In genomic region chr4:154056046-154056445, GRCm38 (mm10) we compare ENCODE assay signal across 26 mouse cellular contexts. TPM values are rescaled to one million over a fixed set of nuclear protein-coding genes. Genes with fewer than 3 reads are reported as not detected.
DNase-seq lines count a peak whose midpoint lies in the region; ATAC-seq lines count a peak whose summit lies in the region.
"Had no signal": no experiment of that assay in that cellular context is flagged by ENCODE, and none has a peak within 500 bp of the region (broad histone marks: within the 10 kb centered on the region; RNA-seq: fewer than 3 reads in every experiment).

No protein-coding gene starts in this region.

- 52% methylated on average over 2 of the region's 2 CpGs for WGBS in embryonic facial prominence, embryonic 11.5 days
- WGBS in embryonic facial prominence, embryonic 10.5 days, result 77% methylated on average over 2 of the region's 2 CpGs
- WGBS in heart, embryonic 12.5 days, result 66% methylated on average over 2 of the region's 2 CpGs
- 33% methylated on average over 2 of the region's 2 CpGs for WGBS in embryonic facial prominence, embryonic 14.5 days
- 84% methylated on average over 2 of the region's 2 CpGs for WGBS in hindbrain, embryonic 14.5 days

- no peak overlapping the region for H3K4me2 ChIP-seq in embryonic facial prominence, embryonic 11.5 days (ENCODE audit: low read depth, low read length)
- H3K4me2 ChIP-seq in heart, embryonic 12.5 days, result no peak overlapping the region
- no peak overlapping the region for H3K4me2 ChIP-seq in embryonic facial prominence, embryonic 14.5 days (ENCODE audit: low read depth, low read length)
- H3K4me2 ChIP-seq in hindbrain, embryonic 14.5 days (replicated peaks), result no peak overlapping the region
- H3K4me2 ChIP-seq: forebrain, embryonic 12.5 days; heart, embryonic 13.5 days; hindbrain, embryonic 15.5 days had no signal

- intact Hi-C loops in heart, postnatal 10 days (cut with DNase I), result no loop called here

- H3K36me3 ChIP-seq in embryonic facial prominence, embryonic 11.5 days (replicated peaks; ENCODE audit: control insufficient read depth, insufficient read depth, low read depth, low read length), result no peaks in the 10 kb centered on the region
- no peaks in the 10 kb centered on the region for H3K36me3 ChIP-seq in embryonic facial prominence, embryonic 10.5 days (replicated peaks)
- no peaks in the 10 kb centered on the region for H3K36me3 ChIP-seq in heart, embryonic 12.5 days
- H3K36me3 ChIP-seq in embryonic facial prominence, embryonic 14.5 days (ENCODE audit: control insufficient read depth, insufficient read depth, low read length), result no peaks in the 10 kb centered on the region
- no peaks in the 10 kb centered on the region for H3K36me3 ChIP-seq in hindbrain, embryonic 14.5 days (replicated peaks; ENCODE audit: control insufficient read depth, insufficient read depth)
- H3K36me3 ChIP-seq: forebrain, embryonic 12.5 days; heart, embryonic 13.5 days; hindbrain, embryonic 10.5 days; hindbrain, embryonic 15.5 days had no signal

- H3K4me1 ChIP-seq in embryonic facial prominence, embryonic 11.5 days (ENCODE audit: control insufficient read depth, insufficient read depth, low read length), result no peaks in the 10 kb centered on the region
- H3K4me1 ChIP-seq in embryonic facial prominence, embryonic 10.5 days, result no peaks in the 10 kb centered on the region; the same call in 1 of the 2 replicates
- H3K4me1 ChIP-seq in heart, embryonic 12.5 days (replicated peaks), result no peaks in the 10 kb centered on the region
- 0 out of 2 replicates have a peak, but pooled peaks cover 4% of the 10 kb centered on the region for H3K4me1 ChIP-seq in embryonic facial prominence, embryonic 14.5 days (ENCODE audit: control insufficient read depth, insufficient read depth, low read length)
- H3K4me1 ChIP-seq in hindbrain, embryonic 14.5 days (replicated peaks; ENCODE audit: control insufficient read depth, insufficient read depth, low read length), result no peaks in the 10 kb centered on the region
- H3K4me1 ChIP-seq: forebrain, embryonic 12.5 days; heart, embryonic 13.5 days; hindbrain, embryonic 10.5 days; hindbrain, embryonic 15.5 days had no signal

- no peak for ATAC-seq in embryonic facial prominence, embryonic 11.5 days (replicated peaks; ENCODE audit: insufficient number of reproducible peaks, low FRiP score, low TSS enrichment, low read depth)
- no peak for ATAC-seq in heart, embryonic 12.5 days (ENCODE audit: insufficient number of reproducible peaks, low FRiP score)
- ATAC-seq in embryonic facial prominence, embryonic 14.5 days (ENCODE audit: low read depth), result peak; percentile 31; the same call in 1 of the 2 replicates
- no peak for ATAC-seq in hindbrain, embryonic 14.5 days (ENCODE audit: low FRiP score)
- ATAC-seq: activated CD4-positive, CD25-positive, alpha-beta regulatory T cell, adult 4 months; intestine, embryonic 16.5 days; Patski had no signal

- no peaks in the 10 kb centered on the region for H3K9me3 ChIP-seq in embryonic facial prominence, embryonic 11.5 days (replicated peaks; ENCODE audit: control insufficient read depth, low read length)
- no peaks in the 10 kb centered on the region for H3K9me3 ChIP-seq in embryonic facial prominence, embryonic 10.5 days
- H3K9me3 ChIP-seq in heart, embryonic 12.5 days (replicated peaks), result no peaks in the 10 kb centered on the region
- no peaks in the 10 kb centered on the region for H3K9me3 ChIP-seq in embryonic facial prominence, embryonic 14.5 days (ENCODE audit: control insufficient read depth, low read length)
- H3K9me3 ChIP-seq in hindbrain, embryonic 14.5 days (ENCODE audit: control insufficient read depth, low read length), result no peaks in the 10 kb centered on the region
- H3K9me3 ChIP-seq: forebrain, embryonic 12.5 days; heart, embryonic 13.5 days; hindbrain, embryonic 10.5 days; hindbrain, embryonic 15.5 days had no signal

- no peak overlapping the region for H3K9ac ChIP-seq in embryonic facial prominence, embryonic 11.5 days (replicated peaks; ENCODE audit: low read length)
- no peak overlapping the region for H3K9ac ChIP-seq in heart, embryonic 12.5 days
- H3K9ac ChIP-seq in embryonic facial prominence, embryonic 14.5 days (ENCODE audit: low read depth, low read length), result no peak overlapping the region
- H3K9ac ChIP-seq in hindbrain, embryonic 14.5 days, result no peak overlapping the region
- H3K9ac ChIP-seq: forebrain, embryonic 12.5 days; heart, embryonic 13.5 days; hindbrain, embryonic 15.5 days had no signal

- no peaks in the 10 kb centered on the region for H3K27me3 ChIP-seq in embryonic facial prominence, embryonic 11.5 days (ENCODE audit: control insufficient read depth, insufficient read depth, low read length)
- no peaks in the 10 kb centered on the region for H3K27me3 ChIP-seq in embryonic facial prominence, embryonic 10.5 days (replicated peaks; ENCODE audit: low read depth, poor library complexity, severe bottlenecking)
- H3K27me3 ChIP-seq in heart, embryonic 12.5 days (replicated peaks), result peaks cover 36% of the 10 kb centered on the region; the same call in 1 of the 2 replicates
- H3K27me3 ChIP-seq in embryonic facial prominence, embryonic 14.5 days (replicated peaks; ENCODE audit: control insufficient read depth, insufficient read depth, low read length), result no peaks in the 10 kb centered on the region
- no peaks in the 10 kb centered on the region for H3K27me3 ChIP-seq in hindbrain, embryonic 14.5 days (ENCODE audit: control insufficient read depth, insufficient read depth, low read length)
- H3K27me3 ChIP-seq: hindbrain, embryonic 15.5 days had no signal

- peak; percentile 16 for DNase-seq in embryonic facial prominence, embryonic 11.5 days (ENCODE audit: low spot score)
- no peak for DNase-seq in embryonic facial prominence, embryonic 10.5 days (ENCODE audit: low spot score)
- peak; percentile 10 to 20 for DNase-seq in heart, postnatal 10 days
- DNase-seq in embryonic facial prominence, embryonic 14.5 days (ENCODE audit: low spot score), result peak; percentile 66
- DNase-seq in thymus, postnatal 14 days, result no peak
- DNase-seq in hindbrain, embryonic 14.5 days (ENCODE audit: low spot score), result no peak
- DNase-seq: adrenal gland, adult 2 months; adrenal gland, postnatal 25 days; cerebellum, adult 18-20 months; cerebellum, adult 9-11 months; cerebellum, postnatal 36 days; kidney, adult 2 months had no signal

- no peak overlapping the region for H3K27ac ChIP-seq in embryonic facial prominence, embryonic 11.5 days (replicated peaks; ENCODE audit: low read depth, low read length)
- H3K27ac ChIP-seq in embryonic facial prominence, embryonic 10.5 days (replicated peaks), result no peak overlapping the region
- H3K27ac ChIP-seq in heart, embryonic 12.5 days (ENCODE audit: poor library complexity, severe bottlenecking), result no peak overlapping the region
- peak overlapping the region; percentile 61 for H3K27ac ChIP-seq in embryonic facial prominence, embryonic 14.5 days (replicated peaks; ENCODE audit: low read depth, low read length)
- no peak overlapping the region for H3K27ac ChIP-seq in hindbrain, embryonic 14.5 days
- H3K27ac ChIP-seq: forebrain, embryonic 12.5 days; heart, embryonic 13.5 days; hindbrain, embryonic 10.5 days; hindbrain, embryonic 15.5 days had no signal

- no peak overlapping the region for H3K4me3 ChIP-seq in embryonic facial prominence, embryonic 11.5 days (ENCODE audit: low read depth, low read length)
- no peak overlapping the region for H3K4me3 ChIP-seq in embryonic facial prominence, embryonic 10.5 days
- no peak overlapping the region for H3K4me3 ChIP-seq in heart, embryonic 12.5 days
- no peak overlapping the region for H3K4me3 ChIP-seq in embryonic facial prominence, embryonic 14.5 days (ENCODE audit: low read depth, low read length)
- no peak overlapping the region for H3K4me3 ChIP-seq in hindbrain, embryonic 14.5 days (replicated peaks; ENCODE audit: low read length)
- H3K4me3 ChIP-seq: forebrain, embryonic 12.5 days; heart, embryonic 13.5 days; hindbrain, embryonic 10.5 days; hindbrain, embryonic 15.5 days had no signal

RNA-seq across cellular contexts. Expression of gene Ccdc27, which starts 13.6 kb away (rescaled TPM):
- not detected in 2 replicates for polyA plus RNA-seq in embryonic facial prominence, embryonic 11.5 days (2014; fragmentation: Nextera tagmentation; extraction: Ambion mirVana)
- not detected in 2 replicates for polyA plus RNA-seq in embryonic facial prominence, embryonic 10.5 days (2016; fragmentation: Nextera tagmentation; extraction: Ambion mirVana)
- not detected for total RNA-seq in heart, postnatal 10 days (2021)
- 0.09 and 0.10 TPM in 2 replicates for polyA plus RNA-seq in heart, embryonic 12.5 days (2016; fragmentation: Nextera tagmentation; extraction: Ambion mirVana)
- polyA plus RNA-seq in embryonic facial prominence, embryonic 14.5 days (2014; fragmentation: Nextera tagmentation; extraction: Ambion mirVana), result 0.09 TPM in 1 of 2 replicates, not detected in the other
- not detected in 2 replicates for polyA plus RNA-seq in hindbrain, embryonic 14.5 days (2014; fragmentation: Nextera tagmentation; extraction: Ambion mirVana)
- total RNA-seq: adrenal gland, adult 2 months; adrenal gland, postnatal 25 days; gastrocnemius, adult 8-10 months; gastrocnemius, postnatal 4 days; heart, adult 18-20 months; heart, postnatal 25 days; MEL had no signal
- polyA plus RNA-seq: activated CD4-positive, CD25-positive, alpha-beta regulatory T cell, adult 4 months; adrenal gland, adult 2 months; C2C12; forebrain, embryonic 12.5 days; heart, embryonic 13.5 days; hindbrain, embryonic 10.5 days; hindbrain, embryonic 15.5 days; intestine, embryonic 16.5 days; kidney, adult 2 months had no signal

RNA-seq across cellular contexts. Expression of gene Smim1, which starts 30.0 kb away (rescaled TPM):
- 9.4 and 9.7 TPM in 2 replicates for polyA plus RNA-seq in embryonic facial prominence, embryonic 11.5 days (2014; fragmentation: Nextera tagmentation; extraction: Ambion mirVana)
- polyA plus RNA-seq in embryonic facial prominence, embryonic 10.5 days (2016; fragmentation: Nextera tagmentation; extraction: Ambion mirVana), result 19.3 and 24.5 TPM in 2 replicates
- total RNA-seq in heart, postnatal 10 days (2021), result 10 to 100 TPM in 1 of 2 experiments, 1 to 10 TPM in 1; 8.6 to 10.3 TPM
- polyA plus RNA-seq in heart, embryonic 12.5 days (2016; fragmentation: Nextera tagmentation; extraction: Ambion mirVana), result 64.6 and 77.0 TPM in 2 replicates
- 34.3 TPM in 2 replicates for polyA plus RNA-seq in embryonic facial prominence, embryonic 14.5 days (2014; fragmentation: Nextera tagmentation; extraction: Ambion mirVana)
- 12.1 and 16.6 TPM in 2 replicates for polyA plus RNA-seq in hindbrain, embryonic 14.5 days (2014; fragmentation: Nextera tagmentation; extraction: Ambion mirVana)

RNA-seq across cellular contexts. Expression of gene Lrrc47, which starts 44.5 kb away (rescaled TPM):
- 11.9 TPM in 2 replicates for polyA plus RNA-seq in embryonic facial prominence, embryonic 11.5 days (2014; fragmentation: Nextera tagmentation; extraction: Ambion mirVana)
- polyA plus RNA-seq in embryonic facial prominence, embryonic 10.5 days (2016; fragmentation: Nextera tagmentation; extraction: Ambion mirVana), result 24.9 and 27.3 TPM in 2 replicates
- 10 to 100 TPM; 38.6 to 42.2 TPM for total RNA-seq in heart, postnatal 10 days (2021)
- 21.8 and 27.2 TPM in 2 replicates for polyA plus RNA-seq in heart, embryonic 12.5 days (2016; fragmentation: Nextera tagmentation; extraction: Ambion mirVana)
- 11.6 and 11.9 TPM in 2 replicates for polyA plus RNA-seq in embryonic facial prominence, embryonic 14.5 days (2014; fragmentation: Nextera tagmentation; extraction: Ambion mirVana)
- 9.9 and 12.3 TPM in 2 replicates for polyA plus RNA-seq in hindbrain, embryonic 14.5 days (2014; fragmentation: Nextera tagmentation; extraction: Ambion mirVana)

Comparison
In these comparisons a context has a peak if more than half of its experiments do, and no peak if none do; other contexts are left out.
1. DNase-seq: peak in embryonic facial prominence, embryonic 11.5 days (single experiment), heart, postnatal 10 days (2 of 2) and embryonic facial prominence, embryonic 14.5 days (single experiment); none in embryonic facial prominence, embryonic 10.5 days (single experiment), thymus, postnatal 14 days (single experiment) and hindbrain, embryonic 14.5 days (single experiment).